Mouse (Mus musculus): ENCODE data around the gene Ttll11. TPM values are rescaled to one million over a fixed set of nuclear protein-coding genes. Genes with fewer than 3 reads are reported as not detected.

Gene Ttll11
- total RNA-seq (2015) = not detected in 2 replicates
- 0.04 TPM in 1 of 2 replicates, not detected in the other for total RNA-seq (2017)

GRCm38 (mm10) chr2:35979644-35980021, at the start of gene Ttll11:
TSS of gene Ttll11 (minus strand) at chr2:35979913.
- ATAC-seq (replicated peaks; ENCODE audit: poor library complexity) = peak; percentile 79

DNA sequence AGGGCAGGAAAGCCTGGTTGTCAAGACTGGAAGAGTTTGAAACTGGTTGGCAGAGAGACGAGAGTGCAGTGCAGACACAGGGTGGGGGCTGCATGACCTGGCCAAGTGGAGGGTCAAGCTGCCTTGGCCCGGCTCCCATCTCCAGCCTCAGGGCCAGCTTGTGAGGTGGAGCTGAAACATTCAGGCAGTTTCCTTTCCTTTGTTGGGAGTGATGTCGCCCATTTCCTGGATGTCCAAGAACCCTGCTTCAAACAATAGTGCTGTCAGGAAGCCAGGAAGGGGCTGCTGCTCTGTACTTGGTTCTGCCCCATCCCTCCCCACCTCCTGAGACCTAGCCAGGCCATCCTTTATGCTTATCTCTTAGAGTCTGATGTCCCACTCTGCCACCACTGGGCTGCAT, 43.6 kb upstream of the Ttll11 start:
- no peak for ATAC-seq (replicated peaks; ENCODE audit: poor library complexity)

GRCm38 (mm10) chr2:36021385-36022159, 41.9 kb upstream of the Ttll11 start:
- ATAC-seq (replicated peaks; ENCODE audit: poor library complexity) = peak; percentile 99

DNA sequence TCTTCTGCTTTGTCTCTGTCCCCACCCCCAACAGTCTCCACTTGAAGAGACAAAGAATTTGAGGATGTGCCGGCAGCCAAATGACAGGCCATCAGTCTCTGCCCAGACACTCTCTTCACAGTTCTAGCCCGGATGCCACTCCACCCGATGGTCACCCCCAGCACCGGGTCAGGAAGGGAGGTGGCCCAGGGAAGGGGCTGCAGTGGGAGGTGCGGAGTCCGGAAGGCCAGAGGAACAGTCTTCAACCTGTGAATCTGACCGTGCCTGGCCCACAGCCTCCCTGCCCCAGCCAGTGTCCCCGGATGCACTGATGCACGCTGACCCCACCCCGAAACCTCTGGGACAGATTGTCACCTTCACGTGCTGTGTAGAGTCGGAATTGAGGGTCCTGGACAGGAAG, 33.3 kb upstream of the Ttll11 start:
- no peak for ATAC-seq (replicated peaks; ENCODE audit: poor library complexity)

DNA sequence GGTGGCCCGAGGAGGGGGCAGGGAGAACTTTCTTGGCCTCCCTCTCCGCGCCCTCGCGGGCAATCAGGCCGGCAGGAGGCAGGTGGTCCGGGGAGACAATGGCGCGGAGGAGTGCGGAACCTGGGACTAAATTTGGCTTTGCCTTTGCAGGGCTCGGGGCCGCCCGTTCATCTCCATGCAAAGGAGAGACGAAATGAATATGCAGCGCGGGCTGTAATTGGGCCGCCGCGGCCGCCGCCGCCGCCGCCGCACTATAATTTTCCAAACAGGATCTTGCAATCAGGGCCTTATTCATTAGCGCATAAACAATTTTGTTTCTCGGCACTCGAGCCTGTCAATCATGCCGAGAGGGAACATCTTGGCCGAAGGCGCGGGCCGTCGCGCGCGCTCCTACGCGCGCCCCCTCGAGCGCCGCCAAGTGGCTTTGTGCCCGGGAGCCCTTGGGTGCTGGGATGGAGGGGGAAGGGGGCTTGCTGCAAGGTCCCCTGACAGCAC, 31.7 kb upstream of the Ttll11 start:
- ATAC-seq (replicated peaks; ENCODE audit: poor library complexity) = no peak

DNA sequence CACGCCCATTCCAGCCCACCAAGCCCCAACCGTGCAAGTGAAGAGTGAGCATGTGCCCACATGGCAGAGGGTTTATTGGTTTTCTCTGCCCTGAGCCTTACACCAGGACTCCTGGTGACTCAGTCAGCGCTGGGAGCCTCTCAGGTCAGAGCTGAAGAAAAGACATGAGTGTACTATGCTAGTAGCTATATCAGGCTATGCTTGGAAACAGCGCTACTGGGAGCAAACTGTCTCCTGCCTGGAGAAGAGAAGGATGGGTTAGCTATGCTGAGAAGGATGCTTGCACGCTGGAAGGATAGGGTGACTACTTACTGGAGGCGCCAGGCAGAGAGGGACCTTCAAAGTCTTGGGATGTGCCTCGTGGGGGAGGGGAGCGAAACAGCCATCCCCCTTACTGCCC, 30.9 kb upstream of the Ttll11 start:
- no peak for ATAC-seq (replicated peaks; ENCODE audit: poor library complexity)

- peak; percentile 88 for ATAC-seq (replicated peaks; ENCODE audit: poor library complexity)
Measured at GRCm38 (mm10) chr2:36009386-36009785, 29.7 kb upstream of the Ttll11 start.

DNA sequence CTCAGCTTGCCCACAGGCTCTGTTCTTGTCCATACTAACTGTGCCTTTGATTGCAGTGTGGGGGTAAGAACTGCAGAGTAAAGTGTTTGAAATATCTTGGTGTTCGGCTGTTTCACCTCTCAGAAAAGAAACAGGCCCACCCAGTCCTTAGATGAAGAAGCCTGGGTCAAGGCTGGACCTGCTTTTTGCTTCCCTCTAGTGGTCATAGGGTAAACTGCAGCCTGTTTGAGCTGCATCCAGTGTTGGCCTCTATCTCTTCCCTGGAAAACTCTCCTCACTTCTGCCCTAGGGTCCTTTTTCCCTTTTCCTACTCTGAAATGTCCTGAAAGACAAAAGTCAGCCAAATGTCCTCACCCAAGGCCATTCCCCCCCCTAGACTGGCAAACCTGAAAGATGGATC, 28.4 kb upstream of the Ttll11 start:
- ATAC-seq (replicated peaks; ENCODE audit: poor library complexity) = peak; percentile 70; the same call in 1 of the 2 replicates

DNA sequence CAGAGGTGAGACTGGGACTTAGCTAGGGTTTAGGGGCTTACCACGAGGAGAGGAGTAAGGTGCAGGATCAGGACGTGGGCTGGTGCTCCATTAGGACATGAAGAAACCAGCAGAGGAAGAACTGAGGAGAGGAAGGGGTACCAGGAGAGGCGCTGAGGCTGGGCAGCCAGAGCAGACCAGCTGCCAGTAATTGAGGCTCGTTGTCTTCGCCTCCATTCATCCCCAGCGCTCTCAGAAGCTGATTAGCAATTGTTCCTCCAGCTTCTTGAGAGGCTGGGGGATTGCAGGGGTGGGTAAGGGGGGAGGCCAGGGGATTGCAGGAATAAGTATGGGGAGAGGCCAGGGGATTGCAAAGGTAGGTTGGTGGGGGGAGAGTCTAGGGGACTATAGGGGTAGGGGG, 22.5 kb upstream of the Ttll11 start:
- ATAC-seq (replicated peaks; ENCODE audit: poor library complexity) = no peak

DNA sequence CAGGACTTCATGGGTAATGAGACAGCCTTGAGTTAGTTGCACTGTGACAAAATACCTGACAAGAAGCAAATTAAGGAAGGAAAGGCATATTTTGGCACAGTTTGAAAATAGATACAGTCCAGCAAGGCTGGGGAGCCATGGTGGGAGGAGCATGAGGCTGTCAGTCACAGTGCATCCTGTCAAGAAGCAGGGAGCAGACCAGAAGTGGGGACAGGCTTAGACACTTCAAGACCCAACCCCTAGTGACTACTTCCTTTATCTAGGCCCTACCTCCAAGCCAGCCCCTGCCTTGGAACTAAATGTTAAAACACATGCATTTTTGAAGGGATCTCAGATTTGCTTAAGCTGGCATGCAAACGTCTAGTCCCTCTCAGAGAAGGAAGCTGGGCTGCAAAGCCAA, 20.7 kb upstream of the Ttll11 start:
- peak; percentile 69 for ATAC-seq (replicated peaks; ENCODE audit: poor library complexity)

GRCm38 (mm10) chr2:35999212-35999611, 19.5 kb upstream of the Ttll11 start:
- no peak for ATAC-seq (replicated peaks; ENCODE audit: poor library complexity)

DNA sequence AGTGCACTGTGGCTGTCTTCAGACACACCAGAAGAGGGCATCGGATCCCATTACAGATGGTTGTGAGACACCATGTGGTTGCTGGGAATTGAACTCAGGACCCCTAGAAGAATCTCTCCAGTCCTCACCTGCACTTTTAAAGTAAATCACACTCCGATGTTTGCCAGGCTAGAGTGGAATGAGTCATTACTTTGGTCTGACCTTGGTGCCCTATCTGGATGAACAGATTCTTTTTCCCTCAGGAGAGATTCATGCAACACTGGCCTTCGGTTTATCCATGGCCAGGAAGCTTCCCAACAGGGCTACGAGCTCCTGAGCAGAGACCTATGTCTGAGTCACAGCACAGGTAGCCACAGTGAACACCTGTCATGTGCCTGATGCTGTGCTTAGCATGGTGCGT, 18.7 kb upstream of the Ttll11 start:
- ATAC-seq (replicated peaks; ENCODE audit: poor library complexity) = no peak

- peak; percentile 79 for ATAC-seq (replicated peaks; ENCODE audit: poor library complexity)
Measured at GRCm38 (mm10) chr2:35996753-35997152, 17.0 kb upstream of the Ttll11 start.

- no peak for ATAC-seq (replicated peaks; ENCODE audit: poor library complexity)
Measured at GRCm38 (mm10) chr2:35994303-35994702, 14.6 kb upstream of the Ttll11 start.

- no peak for ATAC-seq (replicated peaks; ENCODE audit: poor library complexity)
Measured at GRCm38 (mm10) chr2:35993481-35993880, 13.8 kb upstream of the Ttll11 start.

DNA sequence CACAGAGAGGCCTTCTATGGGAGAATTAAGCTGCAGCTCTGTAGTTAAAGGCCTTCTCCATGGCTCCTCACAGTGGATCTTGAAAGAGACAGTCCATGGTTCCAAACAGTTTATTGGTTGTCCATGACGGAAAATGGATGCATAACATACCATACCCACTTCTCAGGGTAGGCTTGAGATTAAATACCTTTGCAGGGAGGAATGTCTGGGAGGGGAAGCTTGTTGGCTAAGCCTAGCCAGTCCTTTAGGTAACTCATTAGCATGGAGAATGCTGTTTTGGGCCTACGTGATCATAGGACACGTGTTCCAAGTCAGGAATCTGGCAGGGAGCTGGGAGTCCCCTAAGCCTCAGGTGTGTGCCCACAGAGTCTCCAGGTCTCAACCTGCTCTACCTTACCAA, 12.5 kb upstream of the Ttll11 start:
- ATAC-seq (replicated peaks; ENCODE audit: poor library complexity) = no peak

- ATAC-seq (replicated peaks; ENCODE audit: poor library complexity) = peak; percentile 68
Measured at GRCm38 (mm10) chr2:35983869-35984268, 4.2 kb upstream of the Ttll11 start.

GRCm38 (mm10) chr2:35981872-35982271, 2.2 kb upstream of the Ttll11 start:
- no peak for ATAC-seq (replicated peaks; ENCODE audit: poor library complexity)

- ATAC-seq (replicated peaks; ENCODE audit: poor library complexity) = peak; percentile 15
Measured at GRCm38 (mm10) chr2:35978941-35979643, 621 bp downstream of the Ttll11 start.

- peak; percentile 73 for ATAC-seq (replicated peaks; ENCODE audit: poor library complexity)
Measured at GRCm38 (mm10) chr2:35978276-35978933, 1.3 kb downstream of the Ttll11 start.

GRCm38 (mm10) chr2:35977749-35978148, 2.0 kb downstream of the Ttll11 start:
- ATAC-seq (replicated peaks; ENCODE audit: poor library complexity) = no peak
